Mouse (Mus musculus) frontal cortex, adult 2 months (tissue): ENCODE data around the gene Rab42. TPM values are rescaled to one million over a fixed set of nuclear protein-coding genes. Genes with fewer than 3 reads are reported as not detected.
A peak's percentile ranks its signal among the peaks of the same experiment; 100 is the strongest.
"Not testable (repeated sequence)": the region's sequence is repeated elsewhere in the genome, so short reads cannot be mapped to it uniquely, and the experiment has no call there.

Experiments used
- DNase-seq, 2 experiments: peaks; one replicate each; pipeline ENCODE4 v3.0.0; 2022; ENCODE audit warnings: low spot score in 1 of 2; ENCODE audit errors: extremely low spot score in 1 of 2
- polyA plus RNA-seq: library from polyadenylated mRNA; depleted of rRNA; stranded (reverse); fragments of >200 nt; gene quantifications from 2 replicates; pipeline ENCODE4 v1.2.3, GENCODE M21; 2012

Rab42 gene
- polyA plus RNA-seq, 1 experiment: 3.9 TPM

GRCm38 (mm10) chr4:132315711-132316110, 12.5 kb upstream of the Rab42 start:
- no peak for DNase-seq

- DNase-seq: no peak
Observed at GRCm38 (mm10) chr4:132312627-132313026, 9.4 kb upstream of the Rab42 start.

- DNase-seq: no peak
Observed at GRCm38 (mm10) chr4:132311801-132312200, 8.6 kb upstream of the Rab42 start.

- no peak for DNase-seq
Observed at GRCm38 (mm10) chr4:132311209-132311608, 8.0 kb upstream of the Rab42 start.

- DNase-seq: peak; percentile 34 to 59
Observed at GRCm38 (mm10) chr4:132309849-132310472, 6.8 kb upstream of the Rab42 start.

- DNase-seq: peak in 1 of 2 experiments; percentile 38
Observed at GRCm38 (mm10) chr4:132309140-132309848, 6.1 kb upstream of the Rab42 start.

- DNase-seq: peak; percentile 85 to 94
Observed at GRCm38 (mm10) chr4:132308437-132309139, 5.4 kb upstream of the Rab42 start.

- DNase-seq: no peak
Observed at GRCm38 (mm10) chr4:132306004-132306403, 2.8 kb upstream of the Rab42 start.

- no peak for DNase-seq
Observed at GRCm38 (mm10) chr4:132305276-132305675, 2.1 kb upstream of the Rab42 start.

- not testable (repeated sequence) for DNase-seq
Observed at GRCm38 (mm10) chr4:132303484-132303883, 299 bp upstream of the Rab42 start.

- DNase-seq: peak in 1 of 2 experiments; percentile 17
Observed at GRCm38 (mm10) chr4:132301965-132302938, 933 bp downstream of the Rab42 start.

GRCm38 (mm10) chr4:132301486-132301885, 1.7 kb downstream of the Rab42 start:
- DNase-seq: no peak

GRCm38 (mm10) chr4:132299849-132300248, 3.3 kb downstream of the Rab42 start:
- no peak for DNase-seq

- no peak for DNase-seq
Observed at GRCm38 (mm10) chr4:132295696-132296390, 7.3 kb downstream of the Rab42 start.

- no peak for DNase-seq
Observed at GRCm38 (mm10) chr4:132293682-132294240, 9.4 kb downstream of the Rab42 start.

- peak in 1 of 2 experiments; percentile 57 for DNase-seq
Observed at GRCm38 (mm10) chr4:132292988-132293387, 10.2 kb downstream of the Rab42 start.

- DNase-seq: no peak
Observed at GRCm38 (mm10) chr4:132291624-132292335, 11.4 kb downstream of the Rab42 start.

- no peak for DNase-seq
Observed at GRCm38 (mm10) chr4:132291056-132291455, 12.1 kb downstream of the Rab42 start.

- DNase-seq: not testable (repeated sequence)
Observed at GRCm38 (mm10) chr4:132288840-132289239, 14.3 kb downstream of the Rab42 start.
